Mouse (Mus musculus) bone marrow macrophage, adult 2 months (primary cell): ENCODE results near the gene Efna3. TPM values are rescaled to one million over a fixed set of nuclear protein-coding genes. Genes with fewer than 3 reads are reported as not detected.

Source experiments
- H3K27ac ChIP-seq: 2 replicates; pipeline ENCODE4 v1.5.1; 2012; ENCODE audit warnings: low read depth, low read length; ENCODE audit not compliant: insufficient read depth
- H3K4me1 ChIP-seq: 2 replicates; pipeline ENCODE4 v1.6.1; 2012; ENCODE audit warnings: low read length; ENCODE audit not compliant: control insufficient read depth, insufficient read depth
- H3K4me3 ChIP-seq: 2 replicates; pipeline ENCODE4 v1.5.1; 2012; ENCODE audit warnings: mild to moderate bottlenecking, low read length, moderate library complexity; ENCODE audit not compliant: insufficient read depth
- CTCF ChIP-seq: IDR thresholded peaks from 2 replicates; pipeline ENCODE4 v1.5.1; 2012; ENCODE audit warnings: low read depth, mild to moderate bottlenecking, low read length, moderate library complexity
- POLR2A ChIP-seq: IDR thresholded peaks from 2 replicates; pipeline ENCODE4 v1.6.1; 2012; ENCODE audit warnings: mild to moderate bottlenecking, low read depth, low read length, borderline replicate concordance
- polyA plus RNA-seq: library from polyadenylated mRNA; stranded (reverse); fragments of >200 nt; gene quantifications from 2 replicates; pipeline ENCODE4 v1.2.4, GENCODE M21; 2012; ENCODE audit not compliant: missing spikeins, insufficient read depth, insufficient read length

The Efna3 gene
- polyA plus RNA-seq, 1 experiment, result not detected

GRCm38 (mm10) chr3:89354816-89355511 is 32.2 kb upstream of the Efna3 start:
- Histone ChIP-seq H3K4me3 (no peak overlapping the region), H3K4me1 (peaks cover 17% of the 10 kb centered on the region), H3K27ac (no peak overlapping the region)
- peak; percentile 67 for TF ChIP-seq CTCF
- TF ChIP-seq POLR2A, result no peak

GRCm38 (mm10) chr3:89351271-89351670 is 28.5 kb upstream of the Efna3 start:
- Histone ChIP-seq H3K4me3 (no peak overlapping the region), H3K27ac (no peak overlapping the region), H3K4me1 (peaks cover 27% of the 10 kb centered on the region)
- TF ChIP-seq POLR2A (no peak), CTCF (no peak)

GRCm38 (mm10) chr3:89349869-89350501 is 27.2 kb upstream of the Efna3 start, which contains the start of gene Adam15:
Gene Adam15 (minus strand): TSS chr3:89349996.
- H3K4me1 ChIP-seq, result peaks cover 24% of the 10 kb centered on the region

GRCm38 (mm10) chr3:89348911-89349868 is 26.4 kb upstream of the Efna3 start:
- Histone ChIP-seq H3K4me3 (peak overlapping the region; percentile 79), H3K27ac (peak overlapping the region; percentile 78), H3K4me1 (peaks cover 24% of the 10 kb centered on the region)
- TF ChIP-seq CTCF (no peak), POLR2A (no peak)

More at GRCm38 (mm10) chr3:89349869-89350501, 27.2 kb upstream of the Efna3 start, which contains the start of gene Adam15:
- TF ChIP-seq CTCF (no peak), POLR2A (no peak)
- Histone ChIP-seq H3K4me3 (peak within 1 kb of the TSS; percentile 79), H3K27ac (peak within 1 kb of the TSS; percentile 78)

- H3K4me1 ChIP-seq, result peaks cover 24% of the 10 kb centered on the region
- H3K27ac ChIP-seq, result peak overlapping the region; percentile 78
- H3K4me3 ChIP-seq, result peak overlapping the region; percentile 79
- TF ChIP-seq CTCF, result no peak
- TF ChIP-seq POLR2A, result no peak
Observed at GRCm38 (mm10) chr3:89347916-89348315, 25.2 kb upstream of the Efna3 start.

- H3K4me1 ChIP-seq, result peaks cover 24% of the 10 kb centered on the region
- H3K4me3 ChIP-seq, result peak overlapping the region; percentile 9; the same call in 1 of the 2 replicates
- no peak for TF ChIP-seq CTCF
- no peak for TF ChIP-seq POLR2A
- peak overlapping the region; percentile 78 for H3K27ac ChIP-seq
Observed at GRCm38 (mm10) chr3:89346815-89347540, 24.2 kb upstream of the Efna3 start.

GRCm38 (mm10) chr3:89343279-89343678 is 20.5 kb upstream of the Efna3 start:
- Histone ChIP-seq H3K4me3 (no peak overlapping the region), H3K27ac (no peak overlapping the region), H3K4me1 (peaks cover 15% of the 10 kb centered on the region)
- TF ChIP-seq CTCF (no peak), POLR2A (no peak)

- H3K27ac ChIP-seq, result no peak overlapping the region
- peaks cover 3% of the 10 kb centered on the region for H3K4me1 ChIP-seq
- no peak overlapping the region for H3K4me3 ChIP-seq
- TF ChIP-seq CTCF (no peak), POLR2A (no peak)
Observed at GRCm38 (mm10) chr3:89341794-89342193, 19.0 kb upstream of the Efna3 start.

- no peaks in the 10 kb centered on the region for H3K4me1 ChIP-seq
- no peak overlapping the region for H3K27ac ChIP-seq
- H3K4me3 ChIP-seq, result no peak overlapping the region
- TF ChIP-seq CTCF, result peak; percentile 65
- TF ChIP-seq POLR2A, result no peak
Observed at GRCm38 (mm10) chr3:89340465-89340864, 17.7 kb upstream of the Efna3 start.
